Mouse (Mus musculus) right cerebral cortex, postnatal 25 days (tissue): ENCODE measurements around the gene Zfp981.
"Not testable (repeated sequence)": the region's sequence is repeated elsewhere in the genome, so short reads cannot be mapped to it uniquely, and the experiment has no call there.

Source experiments
- DNase-seq: peaks from one replicate; pipeline ENCODE4 v3.0.0; 2022

Zfp981 gene

GRCm38 (mm10) chr4:146501727-146502126 lies at the start of gene Zfp981:
TSS of gene Zfp981 (plus strand) at chr4:146502027.
- not testable (repeated sequence) for DNase-seq

- DNase-seq, result not testable (repeated sequence)
Measured at GRCm38 (mm10) chr4:146452576-146452975, 49.3 kb upstream of the Zfp981 start.

GRCm38 (mm10) chr4:146454170-146454569 lies 47.7 kb upstream of the Zfp981 start:
- not testable (repeated sequence) for DNase-seq

GRCm38 (mm10) chr4:146454896-146455295 lies 46.9 kb upstream of the Zfp981 start:
- no peak for DNase-seq

GRCm38 (mm10) chr4:146455321-146455721 lies 46.5 kb upstream of the Zfp981 start:
- DNase-seq, result no peak

GRCm38 (mm10) chr4:146456061-146456726 lies 45.6 kb upstream of the Zfp981 start:
- no peak for DNase-seq

- no peak for DNase-seq
Measured at GRCm38 (mm10) chr4:146457126-146457525, 44.7 kb upstream of the Zfp981 start.

GRCm38 (mm10) chr4:146457720-146458119 lies 44.1 kb upstream of the Zfp981 start:
- DNase-seq, result no peak

GRCm38 (mm10) chr4:146459822-146460221 lies 42.0 kb upstream of the Zfp981 start:
- not testable (repeated sequence) for DNase-seq

- DNase-seq, result not testable (repeated sequence)
Measured at GRCm38 (mm10) chr4:146460685-146461084, 41.1 kb upstream of the Zfp981 start.

GRCm38 (mm10) chr4:146463649-146464351 lies 38.0 kb upstream of the Zfp981 start:
- not testable (repeated sequence) for DNase-seq

GRCm38 (mm10) chr4:146469984-146470383 lies 31.8 kb upstream of the Zfp981 start:
- DNase-seq, result not testable (repeated sequence)

GRCm38 (mm10) chr4:146474181-146474580 lies 27.6 kb upstream of the Zfp981 start:
- not testable (repeated sequence) for DNase-seq

- DNase-seq, result not testable (repeated sequence)
Measured at GRCm38 (mm10) chr4:146474716-146475676, 26.8 kb upstream of the Zfp981 start.

GRCm38 (mm10) chr4:146476260-146476659 lies 25.6 kb upstream of the Zfp981 start:
- not testable (repeated sequence) for DNase-seq

- DNase-seq, result not testable (repeated sequence)
Measured at GRCm38 (mm10) chr4:146476959-146477358, 24.9 kb upstream of the Zfp981 start.

GRCm38 (mm10) chr4:146480376-146481096 lies 21.3 kb upstream of the Zfp981 start:
- DNase-seq, result not testable (repeated sequence)

GRCm38 (mm10) chr4:146482546-146482945 lies 19.3 kb upstream of the Zfp981 start:
- DNase-seq, result not testable (repeated sequence)

- not testable (repeated sequence) for DNase-seq
Measured at GRCm38 (mm10) chr4:146483571-146484280, 18.1 kb upstream of the Zfp981 start.

GRCm38 (mm10) chr4:146484676-146485075 lies 17.2 kb upstream of the Zfp981 start:
- DNase-seq, result not testable (repeated sequence)

- DNase-seq, result not testable (repeated sequence)
Measured at GRCm38 (mm10) chr4:146485183-146485939, 16.5 kb upstream of the Zfp981 start.
